Mouse (Mus musculus): ENCODE measurements at regions not wholly inside any gene's neighbourhood (a gene's known extent, or its start where the extent isn't known, plus 50 kb on each side); places are given as distances from the start of the nearest gene placed in this dataset.

DNA sequence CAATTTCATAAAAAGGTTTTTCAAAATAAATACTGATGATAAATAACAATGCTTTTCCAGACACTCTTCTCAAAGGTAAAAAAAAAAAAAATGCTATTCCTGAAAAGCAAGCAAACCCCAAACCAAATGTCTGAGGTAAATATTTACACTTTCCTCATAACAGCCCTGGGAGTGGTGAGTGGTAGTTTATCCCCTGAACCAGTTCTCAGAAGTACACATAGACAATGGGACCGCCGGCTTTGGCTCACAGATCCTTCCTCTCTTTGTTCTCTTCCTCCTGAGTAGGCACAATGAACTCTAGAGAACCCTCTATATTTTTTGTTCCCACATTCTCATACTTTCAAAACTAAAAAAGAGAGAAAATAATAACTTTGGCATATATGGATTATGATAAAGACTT lies 153.1 kb upstream of the Tars start:
- no peak overlapping the region for H3K9ac ChIP-seq (replicated peaks)
- no peak for ATAC-seq (ENCODE audit: low FRiP score)
- 68% methylated on average over 2 of the region's 2 CpGs for WGBS
- H3K4me3 ChIP-seq (replicated peaks) = no peak overlapping the region
- H3K4me1 ChIP-seq = no peaks in the 10 kb centered on the region
- no peaks in the 10 kb centered on the region for H3K27me3 ChIP-seq (replicated peaks)
- no peak overlapping the region for H3K4me2 ChIP-seq
- H3K9me3 ChIP-seq (replicated peaks) = no peaks in the 10 kb centered on the region
- H3K36me3 ChIP-seq = no peaks in the 10 kb centered on the region
- H3K27ac ChIP-seq (replicated peaks) = no peak overlapping the region

- H3K36me3 ChIP-seq = no peaks in the 10 kb centered on the region
- WGBS = 79% methylated on average over 1 of the region's 1 CpGs
- no peaks in the 10 kb centered on the region for H3K4me1 ChIP-seq
- H3K9ac ChIP-seq (replicated peaks) = no peak overlapping the region
- no peak overlapping the region for H3K4me3 ChIP-seq (replicated peaks)
- H3K27ac ChIP-seq (replicated peaks) = no peak overlapping the region
- ATAC-seq (ENCODE audit: low FRiP score) = no peak
- no peak overlapping the region for H3K4me2 ChIP-seq
- H3K27me3 ChIP-seq (replicated peaks) = no peaks in the 10 kb centered on the region
- no peaks in the 10 kb centered on the region for H3K9me3 ChIP-seq (replicated peaks)
These were observed 152.6 kb upstream of the Tars start for GRCm38 (mm10) chr15:11552110-11552509.

DNA sequence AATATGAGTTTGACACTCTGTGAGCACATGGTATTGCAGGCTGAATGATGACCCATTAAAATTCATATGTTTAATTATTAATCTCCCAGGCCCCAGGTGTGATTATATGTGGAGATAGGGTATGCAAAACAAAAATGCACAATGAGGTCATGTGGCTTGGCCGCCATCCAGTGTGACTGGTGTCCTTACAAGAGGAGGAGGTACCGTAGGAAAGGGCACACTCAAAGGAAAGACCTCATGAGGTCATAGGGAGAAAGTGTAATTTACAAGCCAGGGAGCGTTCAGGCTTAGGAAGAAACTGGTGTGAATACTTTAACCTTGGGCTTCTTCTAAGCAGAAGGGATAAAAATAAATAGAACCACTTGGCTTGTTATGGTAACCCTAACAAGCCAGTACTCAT lies 140.0 kb upstream of the Tars start:
- no peaks in the 10 kb centered on the region for H3K4me1 ChIP-seq
- no peaks in the 10 kb centered on the region for H3K9me3 ChIP-seq (replicated peaks)
- no peaks in the 10 kb centered on the region for H3K27me3 ChIP-seq (replicated peaks)
- H3K9ac ChIP-seq (replicated peaks) = no peak overlapping the region
- H3K27ac ChIP-seq (replicated peaks) = no peak overlapping the region
- no peaks in the 10 kb centered on the region for H3K36me3 ChIP-seq
- 49% methylated on average over 3 of the region's 3 CpGs for WGBS
- ATAC-seq (ENCODE audit: low FRiP score) = no peak
- H3K4me2 ChIP-seq = no peak overlapping the region
- H3K4me3 ChIP-seq (replicated peaks) = no peak overlapping the region

- H3K4me1 ChIP-seq = no peaks in the 10 kb centered on the region
- no peaks in the 10 kb centered on the region; the same call in 1 of the 2 replicates for H3K27me3 ChIP-seq (replicated peaks)
- no peaks in the 10 kb centered on the region for H3K9me3 ChIP-seq (replicated peaks)
- no peak for ATAC-seq (ENCODE audit: low FRiP score)
- no peak overlapping the region for H3K9ac ChIP-seq (replicated peaks)
- H3K4me3 ChIP-seq (replicated peaks) = no peak overlapping the region
- no peak overlapping the region for H3K27ac ChIP-seq (replicated peaks)
- H3K36me3 ChIP-seq = no peaks in the 10 kb centered on the region
- 73% methylated on average over 7 of the region's 7 CpGs for WGBS
- no peak overlapping the region for H3K4me2 ChIP-seq
These were observed 136.7 kb upstream of the Tars start for GRCm38 (mm10) chr15:11536076-11536620.

DNA sequence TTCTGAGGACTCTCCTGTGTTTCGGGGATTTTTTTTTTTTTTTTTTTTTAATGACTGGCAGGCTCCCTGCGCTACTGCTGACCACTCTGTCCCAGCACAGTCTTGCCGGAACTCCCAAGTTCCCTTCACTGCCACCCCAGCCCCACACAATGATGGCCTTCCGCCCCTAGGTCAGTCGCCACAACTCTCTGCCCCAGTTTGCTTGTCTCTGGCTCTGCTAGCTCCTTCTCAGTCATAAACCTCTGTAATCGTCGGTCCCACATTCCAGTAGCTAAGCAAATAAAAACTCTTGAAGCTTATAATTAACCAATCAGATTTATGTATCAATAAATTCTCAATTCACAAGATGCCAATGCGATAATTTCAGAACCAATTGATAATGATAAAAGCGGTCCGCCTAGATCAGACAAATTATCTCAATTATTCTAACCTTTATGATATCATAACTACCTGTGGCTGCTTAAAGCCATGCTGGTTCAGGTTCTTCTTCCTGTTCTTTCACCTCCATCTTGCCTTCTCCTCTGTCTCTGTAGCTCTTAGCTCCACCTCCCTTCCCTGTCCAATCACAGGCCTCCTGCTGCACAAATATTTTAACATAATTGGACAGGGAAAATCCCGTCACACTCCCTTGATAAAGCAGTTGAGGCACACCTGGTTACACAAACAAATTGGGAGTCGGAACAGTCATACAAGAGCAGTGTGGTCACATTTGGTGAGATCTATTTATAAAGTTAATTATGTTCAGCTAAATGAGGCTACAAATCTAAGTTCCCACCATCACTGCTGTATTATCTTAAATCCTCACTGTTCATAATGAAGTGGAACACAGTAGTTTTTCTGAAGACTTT lies 135.2 kb upstream of the Tars start:
- 84% methylated on average over 12 of the region's 12 CpGs for WGBS
- Histone ChIP-seq H3K4me3 (replicated peaks) (no peak overlapping the region), H3K4me2 (no peak overlapping the region), H3K27me3 (replicated peaks) (no peaks in the 10 kb centered on the region; the same call in 1 of the 2 replicates), H3K9ac (replicated peaks) (no peak overlapping the region), H3K9me3 (replicated peaks) (no peaks in the 10 kb centered on the region), H3K27ac (replicated peaks) (no peak overlapping the region), H3K36me3 (no peaks in the 10 kb centered on the region), H3K4me1 (no peaks in the 10 kb centered on the region)
- ATAC-seq (ENCODE audit: low FRiP score) = no peak

DNA sequence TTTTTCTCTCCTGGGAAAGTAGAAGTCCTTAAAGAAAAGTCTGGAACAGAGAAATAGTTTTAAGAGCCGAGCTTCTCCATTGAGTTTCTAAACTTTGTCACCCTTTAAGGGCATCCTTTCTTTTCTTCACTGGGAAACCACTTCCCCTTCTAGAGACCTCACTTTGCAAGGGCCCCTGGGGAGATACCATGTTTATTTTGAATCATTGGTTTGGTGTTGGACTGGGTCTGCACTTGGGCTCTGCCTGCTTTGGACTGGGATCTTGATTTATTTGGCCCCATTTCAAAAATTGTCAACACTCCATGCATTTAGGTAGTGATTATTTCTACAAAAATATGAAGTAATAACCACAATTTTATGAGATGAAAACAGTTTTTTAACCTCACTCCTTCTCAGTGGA lies 134.2 kb upstream of the Tars start:
- 60% methylated on average over 1 of the region's 1 CpGs for WGBS
- H3K9ac ChIP-seq (replicated peaks) = no peak overlapping the region
- no peak overlapping the region for H3K4me3 ChIP-seq (replicated peaks)
- H3K36me3 ChIP-seq = no peaks in the 10 kb centered on the region
- H3K27me3 ChIP-seq (replicated peaks) = no peaks in the 10 kb centered on the region; the same call in 1 of the 2 replicates
- no peaks in the 10 kb centered on the region for H3K4me1 ChIP-seq
- no peak for ATAC-seq (ENCODE audit: low FRiP score)
- no peak overlapping the region for H3K4me2 ChIP-seq
- no peak overlapping the region for H3K27ac ChIP-seq (replicated peaks)
- H3K9me3 ChIP-seq (replicated peaks) = no peaks in the 10 kb centered on the region

- H3K9ac ChIP-seq (replicated peaks) = no peak overlapping the region
- WGBS = 74% methylated on average over 10 of the region's 10 CpGs
- no peak for ATAC-seq (ENCODE audit: low FRiP score)
These were observed 133.6 kb upstream of the Tars start for GRCm38 (mm10) chr15:11533002-11533610.

GRCm38 (mm10) chr15:11532536-11532935 lies 133.1 kb upstream of the Tars start:
- WGBS = 78% methylated on average over 9 of the region's 9 CpGs

More at GRCm38 (mm10) chr15:11533002-11533610, 133.6 kb upstream of the Tars start:
- Histone ChIP-seq H3K27ac (replicated peaks) (no peak overlapping the region), H3K4me3 (replicated peaks) (no peak overlapping the region), H3K4me1 (no peaks in the 10 kb centered on the region), H3K27me3 (replicated peaks) (peaks cover 2% of the 10 kb centered on the region; the same call in 1 of the 2 replicates), H3K36me3 (no peaks in the 10 kb centered on the region), H3K9me3 (replicated peaks) (no peaks in the 10 kb centered on the region), H3K4me2 (no peak overlapping the region)

DNA sequence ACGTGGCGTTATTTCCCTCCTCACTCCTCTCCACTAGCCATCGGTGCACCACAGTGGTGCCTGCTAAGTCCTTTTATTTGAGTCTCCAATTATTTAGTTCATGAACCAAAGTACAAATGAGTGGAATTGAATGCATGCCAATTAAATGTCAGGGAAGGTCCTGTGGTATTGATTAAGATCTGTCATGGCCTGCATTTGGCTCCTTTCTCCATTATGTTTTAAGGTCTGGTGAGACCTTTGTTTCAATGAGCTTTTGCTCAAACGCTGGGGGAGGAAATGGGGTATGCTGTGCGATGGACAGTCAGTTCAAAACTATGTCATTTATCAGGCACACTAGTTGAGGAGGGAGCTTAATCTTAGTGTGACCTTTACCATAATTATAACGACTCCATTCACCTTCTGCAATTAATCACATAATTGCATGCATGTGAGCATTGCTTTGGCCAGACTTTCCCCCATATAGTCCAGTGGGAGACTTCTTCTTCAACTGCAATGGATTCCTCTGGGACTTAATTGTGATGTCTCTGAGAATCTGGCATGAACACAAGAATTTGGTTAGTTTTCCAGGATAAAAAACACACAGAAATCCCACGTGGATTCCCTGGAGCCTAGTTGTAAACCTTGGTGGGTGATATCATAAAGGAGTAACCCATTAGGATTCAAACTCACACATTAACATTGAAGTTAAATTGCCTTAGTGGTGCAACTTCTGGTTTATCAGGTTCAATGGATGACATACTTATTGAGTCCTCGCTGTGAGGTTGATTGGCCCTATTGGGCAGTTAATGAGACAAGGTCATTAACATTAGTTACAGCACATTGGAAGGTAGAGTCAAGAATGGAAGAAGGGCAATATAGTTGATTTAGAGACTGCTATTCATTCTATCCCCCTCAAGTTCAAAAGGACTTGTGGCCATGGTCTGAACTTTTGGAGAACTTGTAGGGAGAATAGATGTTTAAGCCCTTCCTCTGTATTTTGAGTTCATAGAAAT lies 130.7 kb upstream of the Tars start:
- Histone ChIP-seq H3K27me3 (replicated peaks) (peaks cover 3% of the 10 kb centered on the region; the same call in 1 of the 2 replicates), H3K9me3 (replicated peaks) (no peaks in the 10 kb centered on the region), H3K27ac (replicated peaks) (no peak overlapping the region), H3K9ac (replicated peaks) (no peak overlapping the region), H3K36me3 (no peaks in the 10 kb centered on the region), H3K4me1 (no peaks in the 10 kb centered on the region), H3K4me3 (replicated peaks) (no peak overlapping the region), H3K4me2 (no peak overlapping the region)
- no peak for ATAC-seq (ENCODE audit: low FRiP score)
- WGBS = 22% methylated on average over 8 of the region's 8 CpGs

More at GRCm38 (mm10) chr15:11532536-11532935, 133.1 kb upstream of the Tars start:
- Histone ChIP-seq H3K27me3 (replicated peaks) (peaks cover 3% of the 10 kb centered on the region; the same call in 1 of the 2 replicates), H3K4me2 (no peak overlapping the region), H3K9ac (replicated peaks) (no peak overlapping the region), H3K9me3 (replicated peaks) (no peaks in the 10 kb centered on the region), H3K4me1 (no peaks in the 10 kb centered on the region), H3K36me3 (no peaks in the 10 kb centered on the region), H3K4me3 (replicated peaks) (no peak overlapping the region), H3K27ac (replicated peaks) (no peak overlapping the region)
- no peak for ATAC-seq (ENCODE audit: low FRiP score)

DNA sequence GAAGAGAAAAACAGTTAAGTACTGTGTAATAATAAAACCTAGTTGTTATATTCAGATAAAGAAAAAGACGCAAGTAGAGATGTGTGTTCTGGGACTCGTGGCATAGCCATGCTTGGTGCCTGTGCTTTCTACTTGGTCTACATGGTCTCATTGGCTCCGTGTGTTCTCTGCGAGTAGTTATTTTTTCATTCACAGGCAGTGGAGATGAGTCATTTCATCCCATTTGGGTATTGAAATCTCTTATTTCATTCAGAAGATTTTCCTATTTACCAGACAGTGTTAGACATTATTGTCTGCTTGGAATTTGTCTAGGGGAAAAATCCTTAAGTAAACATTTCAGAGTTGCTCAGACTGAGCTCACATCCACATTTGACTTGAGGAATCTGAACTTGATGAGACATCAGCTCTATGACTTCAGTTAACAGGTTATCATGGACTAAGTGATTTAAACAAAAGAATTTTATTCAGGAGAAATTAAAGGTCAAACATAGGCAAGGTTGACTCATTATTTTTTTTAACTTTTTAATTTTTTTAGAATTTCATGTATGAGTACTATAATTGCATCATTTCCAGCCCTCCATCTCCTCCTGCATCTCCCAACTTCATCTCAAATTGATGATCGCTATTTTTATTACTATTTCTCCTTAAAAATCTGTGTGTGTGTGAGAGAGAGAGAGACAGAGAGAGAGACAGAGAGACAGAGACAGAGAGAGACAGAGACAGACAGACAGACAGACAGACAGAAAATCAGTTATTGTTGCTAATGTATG lies 125.1 kb upstream of the Tars start:
- H3K4me2 ChIP-seq = no peak overlapping the region
- no peak for ATAC-seq (ENCODE audit: low FRiP score)
- no peak overlapping the region for H3K9ac ChIP-seq (replicated peaks)
- H3K27ac ChIP-seq (replicated peaks) = no peak overlapping the region
- 89% methylated on average over 5 of the region's 5 CpGs for WGBS
- H3K36me3 ChIP-seq = no peaks in the 10 kb centered on the region
- no peaks in the 10 kb centered on the region for H3K4me1 ChIP-seq
- 0 out of 2 replicates have a peak, but pooled peaks cover 3% of the 10 kb centered on the region for H3K27me3 ChIP-seq (replicated peaks)
- no peak overlapping the region for H3K4me3 ChIP-seq (replicated peaks)
- H3K9me3 ChIP-seq (replicated peaks) = no peaks in the 10 kb centered on the region

DNA sequence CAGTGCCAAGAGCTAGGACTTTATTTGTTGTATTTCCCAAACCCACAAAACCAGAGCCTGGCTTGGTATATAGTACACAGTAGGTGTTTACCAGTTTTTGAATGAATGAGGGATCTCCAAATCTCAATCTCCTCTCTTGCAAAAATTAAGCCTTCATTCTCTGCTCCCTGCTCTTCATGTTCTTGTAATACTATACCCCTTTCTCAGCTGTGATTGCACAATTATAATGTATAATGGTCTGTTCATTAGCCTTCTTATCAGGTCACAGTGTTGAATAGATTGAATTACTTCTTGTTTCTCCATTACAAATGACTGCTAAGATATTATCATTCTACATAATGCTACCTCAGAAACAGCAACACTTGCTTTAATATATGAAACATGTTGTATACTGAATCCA lies 119.1 kb upstream of the Tars start:
- no peaks in the 10 kb centered on the region for H3K9me3 ChIP-seq (replicated peaks)
- no peak overlapping the region for H3K27ac ChIP-seq (replicated peaks)
- no peaks in the 10 kb centered on the region for H3K27me3 ChIP-seq (replicated peaks)
- H3K4me1 ChIP-seq = no peaks in the 10 kb centered on the region
- no peak overlapping the region for H3K4me2 ChIP-seq
- H3K4me3 ChIP-seq (replicated peaks) = no peak overlapping the region
- no peak for ATAC-seq (ENCODE audit: low FRiP score)
- no peak overlapping the region for H3K9ac ChIP-seq (replicated peaks)
- H3K36me3 ChIP-seq = no peaks in the 10 kb centered on the region
